Mouse (Mus musculus) left cerebral cortex, adult 11 months (tissue): ENCODE data around the gene Mospd1.

ENCODE experiments used
- DNase-seq: peaks from one replicate; pipeline ENCODE4 v3.0.0; 2022; ENCODE audit warnings: low spot score

Gene Mospd1

DNA sequence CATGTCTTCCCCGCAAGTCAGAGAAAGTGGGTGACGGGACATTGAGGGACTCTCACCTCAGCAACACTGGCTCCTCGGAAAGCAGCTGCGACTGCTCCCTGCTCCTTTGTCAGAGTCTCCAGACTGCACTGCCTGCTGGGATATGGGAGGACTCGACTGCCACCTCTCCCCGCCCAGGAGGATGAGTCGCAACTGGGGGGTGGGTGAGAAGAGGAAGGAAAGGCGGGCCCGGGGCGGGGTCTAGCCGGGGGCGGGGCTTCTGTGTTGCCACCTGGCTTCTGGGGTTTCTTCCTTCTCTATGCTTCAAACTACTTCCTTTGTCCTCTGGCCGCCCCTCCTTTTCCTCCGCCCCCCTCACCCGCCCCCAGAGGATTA, at the start of gene Mospd1:
Gene Mospd1 (minus strand): TSS at position 137 of the 375 bp plus-strand sequence.
- DNase-seq, result peak; percentile 67

DNA sequence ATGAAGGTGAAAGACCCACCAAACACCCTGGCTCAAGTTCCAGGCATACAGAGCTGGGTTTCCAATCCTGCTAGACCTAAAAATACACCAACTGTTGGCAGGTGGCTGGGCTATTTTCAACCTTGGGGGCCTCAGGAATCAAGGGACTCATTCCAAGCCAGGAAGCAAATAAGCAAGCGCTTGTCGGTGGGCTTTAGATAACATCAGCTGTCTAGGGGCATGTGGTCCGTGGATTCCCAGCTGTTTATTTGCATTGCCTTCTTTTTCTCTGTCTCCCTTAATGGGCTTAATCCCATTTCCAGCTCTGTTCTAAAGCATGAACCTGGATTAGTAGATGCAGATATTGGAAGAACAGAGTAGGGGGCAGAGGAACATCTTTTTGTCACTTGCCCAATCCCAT, 16.1 kb upstream of the Mospd1 start:
- no peak for DNase-seq

- DNase-seq, result no peak
These were observed 12.8 kb upstream of the Mospd1 start for GRCm38 (mm10) chrX:53383122-53383521.

GRCm38 (mm10) chrX:53369534-53370365, 552 bp downstream of the Mospd1 start:
- no peak for DNase-seq

DNA sequence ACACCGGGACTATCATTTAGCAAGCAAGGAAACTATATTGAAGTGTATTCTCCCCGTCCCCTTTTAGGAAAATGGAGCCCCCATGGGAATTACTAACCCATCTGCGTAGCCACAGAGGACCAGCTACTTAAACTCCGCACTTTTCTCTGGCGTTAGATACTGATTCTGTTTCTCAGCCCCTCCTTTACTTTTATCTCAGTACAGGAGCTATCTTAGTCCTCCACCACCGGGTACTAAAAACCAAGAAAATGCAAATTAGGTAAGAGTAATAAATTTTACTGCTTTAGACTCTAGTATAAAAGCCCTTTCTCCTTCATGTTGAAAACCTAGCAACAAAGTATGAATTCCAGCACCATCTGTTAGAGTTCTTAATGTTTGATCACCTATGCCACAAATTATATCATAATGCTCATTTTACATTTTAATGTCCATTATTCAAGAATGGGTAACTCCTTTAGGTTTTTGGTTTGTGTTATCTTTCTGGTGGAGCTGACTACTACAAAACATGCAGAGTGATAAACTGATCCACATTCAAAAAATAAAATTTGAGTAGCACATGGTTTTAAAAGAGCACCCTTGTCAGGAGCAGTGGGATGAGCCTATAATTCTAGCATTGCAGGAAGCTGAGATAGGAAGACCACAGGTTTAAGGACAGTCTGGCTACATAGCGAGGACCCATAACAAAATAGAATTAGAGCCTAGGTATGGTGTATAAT, 5.5 kb downstream of the Mospd1 start:
- DNase-seq, result no peak

DNA sequence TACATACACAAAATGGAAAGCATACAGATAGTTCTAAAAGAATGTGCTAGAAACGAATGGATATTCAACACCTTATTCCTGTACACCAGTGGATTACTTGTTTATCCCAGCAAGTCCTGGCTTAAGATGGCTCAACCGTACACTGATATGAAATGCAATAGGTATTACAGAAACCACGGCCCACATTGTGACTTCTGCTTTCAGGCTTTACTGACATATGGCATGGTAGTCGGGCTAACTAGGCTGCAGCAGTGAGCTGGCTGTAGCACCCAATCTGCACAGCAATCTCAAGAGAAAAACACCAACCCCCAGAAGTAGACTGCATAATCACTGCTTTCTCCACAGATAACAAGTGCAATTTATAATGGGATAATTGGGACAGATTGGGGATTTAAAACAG, 21.9 kb downstream of the Mospd1 start:
- no peak for DNase-seq

GRCm38 (mm10) chrX:53341531-53341930, 28.8 kb downstream of the Mospd1 start:
- peak; percentile 17 for DNase-seq

- no peak for DNase-seq
These were observed 32.9 kb downstream of the Mospd1 start for GRCm38 (mm10) chrX:53337355-53337754.

DNA sequence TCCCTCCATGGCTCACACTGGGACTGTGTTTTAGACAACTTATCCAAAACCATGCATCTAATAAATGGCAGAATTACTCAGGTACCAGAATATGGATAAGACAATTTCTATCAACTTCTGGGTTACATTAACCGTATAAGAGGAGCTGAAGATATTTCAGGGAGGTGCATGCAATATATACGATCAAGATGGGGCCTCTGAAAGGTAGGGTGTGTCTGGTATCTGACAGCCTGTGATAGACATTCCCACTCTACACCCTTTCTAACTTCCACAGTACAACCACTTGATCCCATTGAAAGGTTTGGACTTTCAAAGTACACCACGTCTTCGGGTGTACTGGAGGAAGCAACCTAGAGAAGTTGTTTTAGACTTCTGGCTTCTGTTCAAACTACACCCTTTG, 39.9 kb downstream of the Mospd1 start:
- no peak for DNase-seq

DNA sequence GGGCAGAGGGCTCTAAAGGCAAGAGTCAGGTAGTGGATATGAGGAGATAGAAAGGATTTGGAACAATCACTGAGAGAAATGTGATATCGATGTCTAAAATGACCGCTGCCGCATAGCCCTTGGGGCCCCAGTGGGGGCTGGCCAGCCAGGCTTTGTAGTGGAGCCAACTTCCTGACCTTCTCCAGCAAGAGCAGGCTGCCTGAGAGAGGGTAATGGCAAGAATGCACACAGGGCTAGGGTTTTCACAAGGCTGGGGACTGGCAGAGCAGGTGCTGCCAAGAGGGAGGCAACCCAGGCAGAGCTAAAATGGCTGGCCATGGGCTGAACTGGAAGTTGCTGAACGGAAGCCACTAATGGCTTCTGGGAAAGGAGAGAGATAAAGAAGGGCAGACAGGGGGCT, 49.2 kb downstream of the Mospd1 start:
- DNase-seq, result no peak

GRCm38 (mm10) chrX:53320564-53320963, 49.7 kb downstream of the Mospd1 start:
- no peak for DNase-seq
